Mouse (Mus musculus) Muller cell, postnatal 12 days (primary cell): Measurements from ENCODE around the gene Wdr19.
"Not testable (repeated sequence)": the region's sequence is repeated elsewhere in the genome, so short reads cannot be mapped to it uniquely, and the experiment has no call there.

Source experiments
- DNase-seq: peaks from one replicate; pipeline ENCODE4 v3.0.0-alpha.2; 2015; ENCODE audit errors: inconsistent ontology term

Wdr19 gene

GRCm38 (mm10) chr5:65194441-65194840 is 5.1 kb upstream of the Wdr19 start:
- DNase-seq, result peak; percentile 42

GRCm38 (mm10) chr5:65204726-65205125 is 5.2 kb downstream of the Wdr19 start:
- peak; percentile 48 for DNase-seq

- peak; percentile 19 for DNase-seq
Measured at GRCm38 (mm10) chr5:65213321-65213720, 13.8 kb downstream of the Wdr19 start.

GRCm38 (mm10) chr5:65217305-65218269 is 18.1 kb downstream of the Wdr19 start:
- no peak for DNase-seq

- DNase-seq, result no peak
Measured at GRCm38 (mm10) chr5:65221037-65221436, 21.5 kb downstream of the Wdr19 start.

GRCm38 (mm10) chr5:65224056-65224455 is 24.6 kb downstream of the Wdr19 start:
- DNase-seq, result no peak

- DNase-seq, result no peak
Measured at GRCm38 (mm10) chr5:65231289-65232003, 31.9 kb downstream of the Wdr19 start.

- DNase-seq, result peak; percentile 19
Measured at GRCm38 (mm10) chr5:65242740-65243139, 43.2 kb downstream of the Wdr19 start.

GRCm38 (mm10) chr5:65247296-65247695 is 47.8 kb downstream of the Wdr19 start:
- no peak for DNase-seq

GRCm38 (mm10) chr5:65250185-65250855 is 50.8 kb downstream of the Wdr19 start:
- no peak for DNase-seq

- DNase-seq, result no peak
Measured at GRCm38 (mm10) chr5:65257910-65258505, 58.5 kb downstream of the Wdr19 start.

- DNase-seq, result no peak
Measured at GRCm38 (mm10) chr5:65273966-65274365, 74.5 kb downstream of the Wdr19 start.

GRCm38 (mm10) chr5:65279133-65279651 is 79.7 kb downstream of the Wdr19 start:
- peak; percentile 61 for DNase-seq

- peak; percentile 87 for DNase-seq
Measured at GRCm38 (mm10) chr5:65281216-65281615, 81.7 kb downstream of the Wdr19 start.

GRCm38 (mm10) chr5:65284171-65284570 is 84.7 kb downstream of the Wdr19 start:
- no peak for DNase-seq

GRCm38 (mm10) chr5:65287751-65288701 is 88.5 kb downstream of the Wdr19 start:
- DNase-seq, result no peak

GRCm38 (mm10) chr5:65289009-65289408 is 89.5 kb downstream of the Wdr19 start:
- DNase-seq, result not testable (repeated sequence)

GRCm38 (mm10) chr5:65293627-65294026 is 94.1 kb downstream of the Wdr19 start:
- no peak for DNase-seq

GRCm38 (mm10) chr5:65294270-65294669 is 94.8 kb downstream of the Wdr19 start:
- DNase-seq, result no peak
